Mouse (Mus musculus) embryonic facial prominence, embryonic 13.5 days (tissue): ENCODE measurements around the gene 1110008L16Rik. TPM values are rescaled to one million over a fixed set of nuclear protein-coding genes. Genes with fewer than 3 reads are reported as not detected.
"Not testable (repeated sequence)": the region's sequence is repeated elsewhere in the genome, so short reads cannot be mapped to it uniquely, and the experiment has no call there.

Experiments used
- ATAC-seq: fragments of 200-750 bp; cut with Nextera tagmentation; 2 replicates; pipeline ENCODE4 v1.8.0; 2017; ENCODE audit warnings: low read depth; ENCODE audit not compliant: insufficient number of reproducible peaks, insufficient read depth, low FRiP score, low TSS enrichment
- H3K27ac ChIP-seq: fragments of 300-500 bp; sonication (generic); 2 replicates; pipeline ENCODE4 v1.5.1; 2015; ENCODE audit warnings: moderate library complexity, mild to moderate bottlenecking, inconsistent platforms
- H3K27me3 ChIP-seq: fragments of 300-500 bp; sonication (generic); 2 replicates; pipeline ENCODE4 v1.6.1; 2015; ENCODE audit warnings: mild to moderate bottlenecking, inconsistent platforms
- H3K36me3 ChIP-seq: fragments of 300-500 bp; sonication (generic); 2 replicates; pipeline ENCODE4 v1.6.1; 2015; ENCODE audit warnings: mild to moderate bottlenecking, inconsistent platforms
- H3K4me1 ChIP-seq: fragments of 300-500 bp; sonication (generic); 2 replicates; pipeline ENCODE4 v1.6.1; 2015; ENCODE audit warnings: inconsistent platforms
- H3K4me2 ChIP-seq: fragments of 300-500 bp; sonication (generic); 2 replicates; pipeline ENCODE4 v1.6.1; 2015; ENCODE audit warnings: moderate library complexity, mild to moderate bottlenecking, inconsistent platforms
- H3K4me3 ChIP-seq: fragments of 300-500 bp; sonication (generic); 2 replicates; pipeline ENCODE4 v1.5.1; 2015; ENCODE audit warnings: mild to moderate bottlenecking, inconsistent platforms
- H3K9ac ChIP-seq: fragments of 300-500 bp; sonication (generic); 2 replicates; pipeline ENCODE4 v1.6.1; 2015; ENCODE audit warnings: mild to moderate bottlenecking, inconsistent platforms
- H3K9me3 ChIP-seq: fragments of 300-500 bp; sonication (generic); 2 replicates; pipeline ENCODE4 v1.6.1; 2016; ENCODE audit warnings: inconsistent platforms
- WGBS: fragments of 180-500 bp; shearing (Covaris S2); methylation state at CpG from one replicate; pipeline ENCODE4 v1.1.7; 2015; ENCODE audit warnings: mixed read lengths; 5-methylcytosine and 5-hydroxymethylcytosine counted together
- polyA plus RNA-seq: library from polyadenylated mRNA; unstranded; fragments of >200 nt; fragmentation: Nextera tagmentation; extraction: Ambion mirVana; gene quantifications from 2 replicates; pipeline ENCODE4 v1.2.1, GENCODE M21; 2015

1110008L16Rik gene
- polyA plus RNA-seq, 1 experiment from 2014 or later = 15.5 TPM

DNA sequence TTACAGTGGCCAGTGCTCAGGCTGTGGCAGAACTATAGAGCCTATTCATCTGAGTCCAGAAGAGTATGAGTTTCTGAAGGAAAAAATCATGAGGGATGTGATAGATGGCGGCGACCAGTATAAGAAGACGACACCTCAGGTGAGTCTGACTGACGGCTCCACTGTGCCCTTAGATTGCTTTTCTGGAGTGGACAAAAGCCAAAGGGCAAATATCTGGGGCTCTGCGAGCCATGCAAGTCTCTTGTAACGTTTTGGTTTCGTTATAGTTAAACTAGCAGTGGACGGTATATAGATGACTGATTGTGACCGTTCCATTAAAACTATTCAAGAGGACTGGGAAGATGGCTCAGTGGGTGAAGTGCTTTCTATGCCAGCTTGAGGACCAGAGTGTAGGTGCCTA is 9.4 kb downstream of the 1110008L16Rik start:
- no peak overlapping the region for H3K4me2 ChIP-seq
- no peak overlapping the region for H3K9ac ChIP-seq

DNA sequence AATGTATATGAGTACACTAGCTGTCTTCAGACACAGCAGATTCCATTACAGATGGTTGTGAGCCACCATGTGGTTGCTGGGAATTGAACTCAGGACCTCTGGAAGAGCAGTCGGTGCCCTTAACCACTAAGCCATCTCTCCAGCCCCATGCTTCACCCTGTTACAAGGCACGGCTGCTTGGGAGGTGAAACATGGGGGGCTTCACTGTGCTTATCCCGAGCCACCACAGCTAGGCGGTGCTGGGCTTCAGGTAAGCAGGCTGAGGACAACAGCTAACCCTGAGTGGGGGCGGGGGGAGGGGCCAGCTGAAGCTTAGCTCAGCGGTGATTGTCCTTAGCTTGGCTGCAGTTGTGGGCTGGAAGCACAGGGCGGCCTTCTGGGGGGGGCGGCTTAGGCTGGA is 10.1 kb downstream of the 1110008L16Rik start:
- peaks cover 3% of the 10 kb centered on the region; the same call in 1 of the 2 replicates for H3K4me1 ChIP-seq
- WGBS = 65% methylated on average over 8 of the region's 8 CpGs
- no peak overlapping the region for H3K9ac ChIP-seq
- ATAC-seq = no peak
- H3K36me3 ChIP-seq = peaks cover 34% of the 10 kb centered on the region
- no peak overlapping the region for H3K4me3 ChIP-seq
- no peak overlapping the region for H3K4me2 ChIP-seq
- no peak overlapping the region for H3K27ac ChIP-seq
- peaks cover 3% of the 10 kb centered on the region; the same call in 1 of the 2 replicates for H3K9me3 ChIP-seq
- H3K27me3 ChIP-seq = no peaks in the 10 kb centered on the region

More for the DNA sequence above, 9.4 kb downstream of the 1110008L16Rik start:
- 96% methylated on average over 9 of the region's 9 CpGs for WGBS
- Histone ChIP-seq H3K36me3 (peaks cover 31% of the 10 kb centered on the region), H3K4me3 (no peak overlapping the region), H3K9me3 (peaks cover 3% of the 10 kb centered on the region; the same call in 1 of the 2 replicates), H3K4me1 (peaks cover 8% of the 10 kb centered on the region), H3K27ac (no peak overlapping the region), H3K27me3 (no peaks in the 10 kb centered on the region)
- ATAC-seq = no peak

DNA sequence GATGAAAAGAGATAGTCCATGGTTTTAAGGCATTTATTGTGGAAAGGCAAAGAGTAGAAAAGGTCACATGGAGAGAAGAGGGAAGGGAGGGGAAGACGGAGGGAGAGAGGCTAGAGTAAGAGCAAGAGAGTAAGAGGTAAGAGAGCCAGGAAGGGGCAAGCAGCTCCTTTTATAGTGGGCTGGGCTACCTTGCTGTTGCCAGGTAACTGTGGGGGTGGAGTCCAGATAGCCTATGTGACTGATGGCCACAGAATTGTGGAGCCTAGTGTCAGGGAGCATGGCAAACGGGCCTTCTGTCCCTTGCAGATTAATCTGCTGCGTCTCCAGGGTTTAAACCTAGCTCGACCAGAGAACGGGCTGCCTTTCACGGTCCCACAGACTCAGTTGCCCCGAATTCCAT is 12.5 kb downstream of the 1110008L16Rik start:
- H3K9ac ChIP-seq = no peak overlapping the region
- 89% methylated on average over 7 of the region's 7 CpGs for WGBS

DNA sequence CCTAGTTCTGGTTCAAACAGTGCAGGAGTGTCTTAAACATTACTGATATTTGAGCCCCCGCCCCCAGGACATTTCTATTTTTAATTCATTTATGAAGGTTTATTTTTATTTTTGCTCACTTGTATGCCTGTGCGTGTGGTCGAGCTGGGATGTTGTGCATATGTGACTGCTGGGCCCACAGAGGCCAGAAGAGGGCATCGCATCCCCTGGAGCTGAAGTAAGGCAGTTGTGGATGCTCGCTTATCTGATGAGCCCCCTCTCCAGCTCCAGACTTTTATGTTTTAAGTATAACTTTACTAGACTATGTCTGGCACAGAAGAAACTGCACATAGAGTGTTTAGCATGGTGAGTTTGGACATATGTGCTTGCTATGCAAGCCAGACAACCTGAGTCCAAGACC is 14.5 kb downstream of the 1110008L16Rik start:
- Histone ChIP-seq H3K36me3 (peaks cover 25% of the 10 kb centered on the region), H3K4me2 (no peak overlapping the region)
- 89% methylated on average over 5 of the region's 5 CpGs for WGBS

More for the DNA sequence above, 12.5 kb downstream of the 1110008L16Rik start:
- no peak for ATAC-seq
- Histone ChIP-seq H3K27ac (no peak overlapping the region), H3K4me2 (no peak overlapping the region), H3K27me3 (no peaks in the 10 kb centered on the region), H3K4me1 (no peaks in the 10 kb centered on the region), H3K36me3 (peaks cover 28% of the 10 kb centered on the region), H3K9me3 (no peaks in the 10 kb centered on the region), H3K4me3 (no peak overlapping the region)

DNA sequence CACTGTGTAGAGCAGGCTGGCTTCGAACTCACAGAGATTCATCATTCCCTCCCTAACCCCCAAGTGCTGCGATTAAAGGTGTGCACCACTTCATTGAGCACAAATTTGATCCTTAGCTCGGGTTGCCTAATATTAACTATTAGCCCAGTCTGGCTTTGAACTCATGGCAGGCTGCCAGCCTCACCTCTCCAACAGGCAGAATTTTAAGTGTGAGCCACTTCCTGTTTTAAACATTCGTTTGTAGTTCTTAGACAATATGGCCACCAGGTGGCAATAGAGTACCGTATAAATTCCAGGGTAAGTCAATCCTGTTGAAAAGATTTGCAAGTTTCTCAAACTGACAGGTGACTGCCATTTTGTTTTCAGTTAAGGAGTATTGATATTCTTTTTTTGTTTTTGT is 15.8 kb downstream of the 1110008L16Rik start:
- Histone ChIP-seq H3K9me3 (no peaks in the 10 kb centered on the region), H3K4me1 (no peaks in the 10 kb centered on the region), H3K4me2 (no peak overlapping the region), H3K27me3 (no peaks in the 10 kb centered on the region), H3K4me3 (no peak overlapping the region), H3K9ac (no peak overlapping the region), H3K27ac (no peak overlapping the region), H3K36me3 (peaks cover 20% of the 10 kb centered on the region)
- no peak for ATAC-seq
- 42% methylated on average over 5 of the region's 5 CpGs for WGBS

More for the DNA sequence above, 14.5 kb downstream of the 1110008L16Rik start:
- no peaks in the 10 kb centered on the region for H3K27me3 ChIP-seq
- no peaks in the 10 kb centered on the region for H3K9me3 ChIP-seq
- no peak overlapping the region for H3K27ac ChIP-seq
- no peaks in the 10 kb centered on the region for H3K4me1 ChIP-seq
- no peak for ATAC-seq
- H3K9ac ChIP-seq = no peak overlapping the region
- H3K4me3 ChIP-seq = no peak overlapping the region

DNA sequence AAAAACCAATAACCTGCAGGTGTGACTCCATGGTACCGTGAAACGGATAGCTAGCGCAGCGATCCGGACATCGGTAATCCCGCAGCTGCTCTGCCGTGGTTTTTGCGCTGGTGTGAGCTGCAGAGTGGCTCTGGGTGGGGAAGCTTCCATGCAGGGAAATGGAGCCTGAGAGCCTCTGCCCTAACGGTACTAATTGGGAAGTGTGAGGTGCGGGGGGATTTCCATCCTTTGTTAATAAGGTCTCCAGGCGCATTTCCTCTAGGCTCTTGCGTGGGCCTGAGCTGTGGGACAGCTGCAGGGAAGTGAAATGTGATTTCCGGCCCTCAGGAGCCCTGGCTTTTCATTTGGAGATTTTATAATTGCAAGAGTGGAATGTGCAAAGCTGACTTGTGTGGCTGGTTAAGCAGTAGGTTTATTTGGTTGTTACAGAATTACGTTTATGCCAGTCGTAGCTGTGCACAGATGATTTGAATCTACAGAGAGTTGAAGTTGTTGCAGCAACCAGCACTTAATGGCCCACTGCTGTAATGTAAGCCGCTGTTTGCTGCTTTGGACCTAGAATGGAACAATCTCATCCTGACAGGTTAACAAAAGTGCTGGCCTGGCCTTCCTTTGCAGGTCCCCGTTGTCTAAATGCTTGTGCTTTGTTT is 22.4 kb downstream of the 1110008L16Rik start:
- H3K27ac ChIP-seq = peak overlapping the region; percentile 33; the same call in 1 of the 2 replicates
- no peak overlapping the region for H3K4me3 ChIP-seq

DNA sequence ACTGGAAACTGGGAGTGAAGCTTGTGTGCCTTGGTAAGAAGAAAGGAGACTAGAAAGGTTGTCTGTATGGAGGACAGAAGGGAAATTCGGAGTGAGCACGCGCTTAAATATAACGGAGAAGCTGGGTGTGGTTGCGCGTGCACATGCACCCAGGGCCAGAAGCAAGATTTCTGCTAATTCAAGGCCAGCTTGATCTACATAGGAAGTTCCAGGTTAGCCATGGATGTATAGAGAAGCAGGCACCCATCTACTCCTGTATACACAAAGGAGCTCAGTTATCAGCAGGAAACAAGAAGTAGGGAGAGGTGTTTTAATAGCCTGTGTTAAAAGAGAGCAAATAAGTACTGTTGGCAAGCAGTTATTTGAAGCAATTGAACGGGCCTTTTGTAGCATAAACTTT is 26.3 kb downstream of the 1110008L16Rik start:
- Histone ChIP-seq H3K9me3 (no peaks in the 10 kb centered on the region), H3K4me3 (no peak overlapping the region), H3K36me3 (peaks cover 7% of the 10 kb centered on the region), H3K27ac (no peak overlapping the region), H3K4me2 (no peak overlapping the region), H3K9ac (no peak overlapping the region), H3K27me3 (no peaks in the 10 kb centered on the region), H3K4me1 (no peaks in the 10 kb centered on the region)
- ATAC-seq = no peak
- 95% methylated on average over 7 of the region's 7 CpGs for WGBS

More for the DNA sequence above, 22.4 kb downstream of the 1110008L16Rik start:
- no peaks in the 10 kb centered on the region for H3K9me3 ChIP-seq
- ATAC-seq = no peak
- no peak overlapping the region for H3K4me2 ChIP-seq
- H3K4me1 ChIP-seq = no peaks in the 10 kb centered on the region
- no peak overlapping the region for H3K9ac ChIP-seq
- H3K27me3 ChIP-seq = no peaks in the 10 kb centered on the region
- 73% methylated on average over 18 of the region's 18 CpGs for WGBS
- peaks cover 9% of the 10 kb centered on the region; the same call in 1 of the 2 replicates for H3K36me3 ChIP-seq

DNA sequence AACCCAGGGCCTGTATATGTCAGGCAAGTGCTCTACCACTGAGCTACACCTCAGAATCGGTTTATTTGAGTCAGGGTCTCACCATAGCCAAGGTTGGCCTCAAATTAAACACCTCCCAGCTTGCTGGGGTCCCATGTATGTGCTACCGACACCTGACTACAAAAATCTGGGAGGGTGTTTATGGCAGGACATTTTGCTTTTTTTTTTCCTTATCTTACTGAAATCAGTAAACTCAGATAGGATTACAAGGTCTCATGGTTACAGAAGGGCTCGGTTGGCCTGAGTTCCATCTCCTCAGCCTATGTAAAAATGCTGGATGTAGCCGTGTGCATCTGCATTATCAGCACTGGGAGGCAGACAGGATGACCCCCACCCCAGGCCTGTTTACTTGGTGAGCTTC is 29.4 kb downstream of the 1110008L16Rik start:
- Histone ChIP-seq H3K4me2 (no peak overlapping the region), H3K4me3 (no peak overlapping the region), H3K36me3 (peaks cover 7% of the 10 kb centered on the region), H3K27ac (no peak overlapping the region), H3K9me3 (no peaks in the 10 kb centered on the region), H3K4me1 (no peaks in the 10 kb centered on the region), H3K27me3 (no peaks in the 10 kb centered on the region), H3K9ac (no peak overlapping the region)
- WGBS = 78% methylated on average over 4 of the region's 4 CpGs
- no peak for ATAC-seq

DNA sequence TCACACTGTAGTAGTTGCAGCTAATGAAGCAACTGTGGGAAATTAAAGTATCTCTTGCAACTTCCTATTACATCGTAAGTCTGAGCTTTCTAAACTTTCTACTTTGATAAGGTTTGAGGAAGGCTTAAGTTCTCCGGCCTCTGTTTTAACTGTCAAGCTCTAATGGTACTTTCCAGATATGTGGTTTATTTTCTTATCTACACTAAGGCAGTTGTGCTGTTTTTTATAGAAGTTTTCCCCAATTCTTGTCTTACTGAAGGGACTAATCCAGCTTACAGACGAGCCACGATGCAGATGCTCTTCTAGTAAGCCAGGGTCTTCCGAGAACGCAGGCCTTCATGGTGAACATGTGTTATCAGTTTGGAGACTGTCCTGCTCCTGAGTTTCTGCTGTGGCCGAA is 30.0 kb downstream of the 1110008L16Rik start:
- no peaks in the 10 kb centered on the region for H3K4me1 ChIP-seq
- H3K4me2 ChIP-seq = no peak overlapping the region
- H3K27me3 ChIP-seq = no peaks in the 10 kb centered on the region
- no peak for ATAC-seq
- no peak overlapping the region for H3K9ac ChIP-seq
- H3K9me3 ChIP-seq = no peaks in the 10 kb centered on the region
- peaks cover 7% of the 10 kb centered on the region for H3K36me3 ChIP-seq
- no peak overlapping the region for H3K4me3 ChIP-seq
- H3K27ac ChIP-seq = no peak overlapping the region
- WGBS = 87% methylated on average over 7 of the region's 7 CpGs

DNA sequence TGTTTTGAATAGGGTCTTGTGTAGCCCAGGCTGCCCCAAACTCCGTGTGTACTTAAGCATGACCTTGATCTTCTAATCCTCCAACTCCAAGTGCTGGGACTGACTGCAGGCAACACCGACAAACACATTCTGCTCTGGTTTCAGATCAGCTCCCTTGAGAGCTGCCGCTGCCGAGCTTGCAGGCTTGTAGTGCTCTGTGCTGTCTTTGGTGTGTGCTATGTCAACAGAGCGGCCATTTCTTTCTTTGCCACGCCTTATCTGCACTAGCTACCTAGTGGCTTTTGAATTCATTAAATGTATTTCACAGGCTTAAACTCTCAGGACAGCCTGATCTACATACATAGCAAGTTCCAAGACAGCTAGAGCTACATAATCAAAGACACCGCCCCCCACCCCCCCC is 34.3 kb downstream of the 1110008L16Rik start:
- 89% methylated on average over 7 of the region's 7 CpGs for WGBS
- Histone ChIP-seq H3K4me2 (no peak overlapping the region), H3K27ac (no peak overlapping the region), H3K4me3 (no peak overlapping the region), H3K36me3 (peaks cover 9% of the 10 kb centered on the region), H3K27me3 (no peaks in the 10 kb centered on the region), H3K9me3 (no peaks in the 10 kb centered on the region), H3K9ac (no peak overlapping the region), H3K4me1 (no peaks in the 10 kb centered on the region)
- ATAC-seq = no peak

DNA sequence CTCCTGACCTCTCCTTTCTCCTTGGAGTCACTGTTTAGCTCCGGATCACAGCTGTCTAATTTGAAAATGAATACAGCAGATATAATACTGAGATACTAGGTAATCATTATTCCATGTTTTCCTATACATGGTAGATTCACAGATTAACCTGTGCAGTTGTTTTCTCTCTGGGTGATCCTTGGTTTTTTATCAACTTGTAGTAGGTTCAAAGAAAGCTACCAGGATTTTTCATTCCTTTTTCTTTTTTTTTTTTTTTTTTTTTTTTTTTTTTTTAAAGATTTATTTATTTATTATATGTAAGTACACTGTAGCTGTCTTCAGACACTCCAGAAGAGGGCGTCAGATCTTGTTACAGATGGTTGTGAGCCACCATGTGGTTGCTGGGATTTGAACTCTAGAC is 39.1 kb downstream of the 1110008L16Rik start:
- H3K4me1 ChIP-seq, H3K4me3 ChIP-seq, H3K36me3 ChIP-seq, H3K27me3 ChIP-seq, ATAC-seq, H3K9me3 ChIP-seq, H3K4me2 ChIP-seq, H3K9ac ChIP-seq, H3K27ac ChIP-seq: not testable (repeated sequence)
- WGBS = 85% methylated on average over 1 of the region's 2 CpGs

DNA sequence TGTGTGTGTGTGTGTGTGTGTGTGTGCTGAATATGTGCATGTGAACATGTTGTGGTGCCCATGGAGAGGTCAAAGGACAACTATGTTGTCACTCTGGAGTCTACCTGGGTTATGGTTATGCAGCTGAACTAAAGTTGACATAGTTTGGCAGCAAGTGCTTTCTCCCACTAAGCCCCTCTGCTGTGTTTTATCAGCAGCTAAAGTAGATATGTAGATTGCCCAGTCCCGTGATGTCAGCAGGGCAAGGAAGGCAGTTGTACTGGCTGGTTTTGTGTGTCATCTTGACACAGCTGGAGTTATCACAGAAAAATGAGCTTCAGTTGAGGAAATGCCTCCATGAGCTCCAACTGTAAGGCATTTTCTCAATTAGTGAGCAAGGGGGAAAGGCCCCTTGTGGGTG is 43.7 kb downstream of the 1110008L16Rik start:
- WGBS = 58% methylated on average over 1 of the region's 1 CpGs
- not testable (repeated sequence) for H3K27me3 ChIP-seq, H3K4me2 ChIP-seq, H3K9me3 ChIP-seq, H3K36me3 ChIP-seq, H3K4me3 ChIP-seq, H3K9ac ChIP-seq, H3K27ac ChIP-seq, ATAC-seq
- peaks cover 13% of the 10 kb centered on the region; the same call in 1 of the 2 replicates for H3K4me1 ChIP-seq
